22 mouse cellular contexts compared by ENCODE assay signal in the genomic region with DNA sequence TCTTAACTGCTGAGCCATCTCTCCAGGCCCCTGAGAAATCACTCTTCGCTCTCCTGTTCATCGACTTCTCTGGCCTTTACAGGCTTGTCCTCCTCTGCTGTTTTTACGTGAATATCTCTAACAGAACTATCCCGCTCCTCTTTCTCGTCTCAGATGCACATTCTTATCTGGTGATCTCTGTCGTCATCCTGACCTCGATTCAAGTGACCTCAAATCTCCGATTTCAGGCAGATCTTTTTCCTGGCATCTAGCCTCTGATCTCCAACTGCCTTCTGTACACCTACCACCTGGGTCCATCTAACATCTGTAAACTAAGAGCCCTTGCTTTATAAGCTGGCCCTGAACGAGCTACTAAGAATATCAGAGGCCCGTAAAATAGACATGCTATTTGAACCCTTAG. TPM values are rescaled to one million over a fixed set of nuclear protein-coding genes. Genes with fewer than 3 reads are reported as not detected.
"Had no signal": no experiment of that assay in that cellular context is flagged by ENCODE, and none has a peak within 500 bp of the region (broad histone marks: within the 10 kb centered on the region; RNA-seq: fewer than 3 reads in every experiment).

No protein-coding gene starts in this region.

- H3K4me3 ChIP-seq: limb, embryonic 15.5 days; liver, embryonic 15.5 days; megakaryocyte, embryonic 14.5 days; neural tube, embryonic 13.5 days; stomach, embryonic 15.5 days had no signal

- DNase-seq: kidney, adult 8-10 months; kidney, postnatal 25 days; lung, embryonic 14.5 days; lung, postnatal 10 days; retina, postnatal 1 day; right cerebral cortex, postnatal 4 days; thymus, postnatal 25 days had no signal

- H3K27ac ChIP-seq: limb, embryonic 15.5 days; liver, embryonic 15.5 days; macrophage; neural tube, embryonic 13.5 days; stomach, embryonic 15.5 days had no signal

- H3K36me3 ChIP-seq: limb, embryonic 15.5 days; liver, embryonic 15.5 days; neural tube, embryonic 13.5 days; stomach, embryonic 15.5 days had no signal

- H3K4me1 ChIP-seq: limb, embryonic 15.5 days; neural tube, embryonic 13.5 days; stomach, embryonic 15.5 days had no signal

- H3K9me3 ChIP-seq: limb, embryonic 15.5 days; liver, embryonic 15.5 days; megakaryocyte, embryonic 14.5 days; neural tube, embryonic 13.5 days; stomach, embryonic 15.5 days had no signal

- H3K4me2 ChIP-seq: limb, embryonic 15.5 days; liver, embryonic 15.5 days; lung, embryonic 14.5 days; midbrain, embryonic 11.5 days; neural tube, embryonic 13.5 days; stomach, embryonic 15.5 days had no signal

- H3K9ac ChIP-seq: limb, embryonic 15.5 days; liver, embryonic 15.5 days; lung, embryonic 14.5 days; neural tube, embryonic 13.5 days; stomach, embryonic 15.5 days had no signal

- H3K27me3 ChIP-seq: limb, embryonic 15.5 days; liver, embryonic 15.5 days; neural tube, embryonic 13.5 days; stomach, embryonic 15.5 days had no signal

- ATAC-seq: midbrain, embryonic 16.5 days had no signal

RNA-seq across cellular contexts. Expression of gene Hsd17b6, which starts 2.5 kb away (rescaled TPM):
- total RNA-seq: layer of hippocampus, postnatal 25 days; left cerebral cortex, adult 8-10 months; left cerebral cortex, postnatal 25 days had no signal
- polyA plus RNA-seq: intestine, embryonic 14.5 days; kidney, embryonic 16.5 days; limb, embryonic 11.5 days; limb, embryonic 15.5 days; lung, embryonic 14.5 days; macrophage; midbrain, embryonic 11.5 days; midbrain, embryonic 16.5 days; neural tube, embryonic 13.5 days; spleen, adult 2 months; stomach, embryonic 15.5 days had no signal
